Mouse (Mus musculus): ENCODE measurements around the gene Kbtbd12. TPM values are rescaled to one million over a fixed set of nuclear protein-coding genes. Genes with fewer than 3 reads are reported as not detected.
A peak's percentile ranks its signal among the peaks of the same experiment; 100 is the strongest.

Kbtbd12 gene
- total RNA-seq (2015; ENCODE audit: low replicate concordance) (5.4 and 10.1 TPM in 2 replicates), total RNA-seq (2017; ENCODE audit: low replicate concordance) (17.2 and 31.3 TPM in 2 replicates)

GRCm38 (mm10) chr6:88637611-88638301 lies at the start of gene Kbtbd12:
Kbtbd12 (minus strand) TSS chr6:88637950.
- ATAC-seq (replicated peaks; ENCODE audit: low FRiP score, poor library complexity, severe bottlenecking), result peak; percentile 61

GRCm38 (mm10) chr6:88683380-88684053 lies 45.8 kb upstream of the Kbtbd12 start:
- no peak for ATAC-seq (replicated peaks; ENCODE audit: low FRiP score, poor library complexity, severe bottlenecking)

GRCm38 (mm10) chr6:88681026-88681425 lies 43.3 kb upstream of the Kbtbd12 start:
- no peak for ATAC-seq (replicated peaks; ENCODE audit: low FRiP score, poor library complexity, severe bottlenecking)

- ATAC-seq (replicated peaks; ENCODE audit: low FRiP score, poor library complexity, severe bottlenecking), result no peak
Observed at GRCm38 (mm10) chr6:88677738-88678137, 40.0 kb upstream of the Kbtbd12 start.

GRCm38 (mm10) chr6:88676753-88677736 lies 39.3 kb upstream of the Kbtbd12 start:
- peak; percentile 99 for ATAC-seq (replicated peaks; ENCODE audit: low FRiP score, poor library complexity, severe bottlenecking)

GRCm38 (mm10) chr6:88675815-88676214 lies 38.1 kb upstream of the Kbtbd12 start:
- ATAC-seq (replicated peaks; ENCODE audit: low FRiP score, poor library complexity, severe bottlenecking), result peak; percentile 52; the same call in 1 of the 2 replicates

- no peak for ATAC-seq (replicated peaks; ENCODE audit: low FRiP score, poor library complexity, severe bottlenecking)
Observed at GRCm38 (mm10) chr6:88662284-88662683, 24.5 kb upstream of the Kbtbd12 start.

GRCm38 (mm10) chr6:88661696-88662095 lies 23.9 kb upstream of the Kbtbd12 start:
- no peak for ATAC-seq (replicated peaks; ENCODE audit: low FRiP score, poor library complexity, severe bottlenecking)

GRCm38 (mm10) chr6:88647564-88648295 lies 10.0 kb upstream of the Kbtbd12 start:
- ATAC-seq (replicated peaks; ENCODE audit: low FRiP score, poor library complexity, severe bottlenecking), result no peak

GRCm38 (mm10) chr6:88644786-88645185 lies 7.0 kb upstream of the Kbtbd12 start:
- ATAC-seq (replicated peaks; ENCODE audit: low FRiP score, poor library complexity, severe bottlenecking), result no peak

GRCm38 (mm10) chr6:88641346-88641920 lies 3.7 kb upstream of the Kbtbd12 start:
- no peak for ATAC-seq (replicated peaks; ENCODE audit: low FRiP score, poor library complexity, severe bottlenecking)

- ATAC-seq (replicated peaks; ENCODE audit: low FRiP score, poor library complexity, severe bottlenecking), result no peak
Observed at GRCm38 (mm10) chr6:88640331-88640730, 2.6 kb upstream of the Kbtbd12 start.

- ATAC-seq (replicated peaks; ENCODE audit: low FRiP score, poor library complexity, severe bottlenecking), result no peak
Observed at GRCm38 (mm10) chr6:88639921-88640320, 2.2 kb upstream of the Kbtbd12 start.

- ATAC-seq (replicated peaks; ENCODE audit: low FRiP score, poor library complexity, severe bottlenecking), result no peak
Observed at GRCm38 (mm10) chr6:88639372-88639920, 1.7 kb upstream of the Kbtbd12 start.

- ATAC-seq (replicated peaks; ENCODE audit: low FRiP score, poor library complexity, severe bottlenecking), result no peak
Observed at GRCm38 (mm10) chr6:88638917-88639316, 1.2 kb upstream of the Kbtbd12 start.

- ATAC-seq (replicated peaks; ENCODE audit: low FRiP score, poor library complexity, severe bottlenecking), result peak; percentile 75
Observed at GRCm38 (mm10) chr6:88635881-88636754, 1.6 kb downstream of the Kbtbd12 start.

GRCm38 (mm10) chr6:88631293-88631692 lies 6.5 kb downstream of the Kbtbd12 start:
- no peak for ATAC-seq (replicated peaks; ENCODE audit: low FRiP score, poor library complexity, severe bottlenecking)

GRCm38 (mm10) chr6:88630560-88630959 lies 7.2 kb downstream of the Kbtbd12 start:
- ATAC-seq (replicated peaks; ENCODE audit: low FRiP score, poor library complexity, severe bottlenecking), result no peak
